Mouse (Mus musculus) intestine, embryonic 14.5 days (tissue): ENCODE measurements at regions not wholly inside any gene's neighbourhood (a gene's known extent, or its start where the extent isn't known, plus 50 kb on each side); places are given as distances from the start of the nearest gene placed in this dataset.

Experiments used
- ATAC-seq: fragments of 200-750 bp; cut with Nextera tagmentation; replicated peaks from 2 replicates; pipeline ENCODE4 v1.8.0; 2017; ENCODE audit warnings: low read depth, moderate number of reproducible peaks, moderate TSS enrichment, moderate library complexity; ENCODE audit not compliant: low FRiP score, low TSS enrichment
- DNase-seq: peaks from one replicate; pipeline ENCODE4 v3.0.0-alpha.2; 2018; ENCODE audit warnings: low spot score
- H3K27ac ChIP-seq: fragments of 300-500 bp; sonication (generic); 2 replicates; pipeline ENCODE4 v1.5.1; 2014; ENCODE audit warnings: low read depth, mild to moderate bottlenecking, control low read depth
- H3K27me3 ChIP-seq: fragments of 300-500 bp; sonication (generic); replicated peaks from 2 replicates; pipeline ENCODE4 v1.6.1; 2014; ENCODE audit warnings: low read length, control low read depth; ENCODE audit not compliant: control insufficient read depth, insufficient read depth
- H3K36me3 ChIP-seq: fragments of 300-500 bp; sonication (generic); 2 replicates; pipeline ENCODE4 v1.6.1; 2014; ENCODE audit warnings: low read length, control low read depth; ENCODE audit not compliant: control insufficient read depth, insufficient read depth
- H3K4me1 ChIP-seq: fragments of 300-500 bp; sonication (generic); replicated peaks from 2 replicates; pipeline ENCODE4 v1.6.1; 2014; ENCODE audit warnings: low read length, control low read depth, mixed read lengths; ENCODE audit not compliant: control insufficient read depth, insufficient read depth
- H3K4me2 ChIP-seq: fragments of 300-500 bp; sonication (generic); 2 replicates; pipeline ENCODE4 v1.6.1; 2014; ENCODE audit warnings: low read length
- H3K4me3 ChIP-seq: fragments of 300-500 bp; sonication (generic); 2 replicates; pipeline ENCODE4 v1.5.1; 2014; ENCODE audit warnings: low read depth, low read length, control low read depth, mixed read lengths
- H3K9ac ChIP-seq: fragments of 300-500 bp; sonication (generic); 2 replicates; pipeline ENCODE4 v1.6.1; 2014; ENCODE audit warnings: mild to moderate bottlenecking, low read length
- H3K9me3 ChIP-seq: fragments of 300-500 bp; sonication (generic); 2 replicates; pipeline ENCODE4 v1.6.1; 2016; ENCODE audit warnings: low read length, control low read depth; ENCODE audit not compliant: control insufficient read depth
- WGBS: fragments of 180-500 bp; shearing (Covaris S2); extraction: QIAGEN DNeasy Blood & Tissue Kit; methylation state at CpG from one replicate; pipeline ENCODE4 v1.1.7; 2014; 5-methylcytosine and 5-hydroxymethylcytosine counted together

GRCm38 (mm10) chr16:62506725-62507482 lies 279.7 kb downstream of the Nsun3 start:
- no peak overlapping the region for H3K4me2 ChIP-seq
- no peaks in the 10 kb centered on the region for H3K9me3 ChIP-seq
- H3K36me3 ChIP-seq: no peaks in the 10 kb centered on the region
- no peaks in the 10 kb centered on the region for H3K4me1 ChIP-seq
- H3K27ac ChIP-seq: no peak overlapping the region
- H3K9ac ChIP-seq: no peak overlapping the region
- ATAC-seq: no peak
- no peak for DNase-seq
- WGBS: 73% methylated on average over 2 of the region's 2 CpGs
- H3K27me3 ChIP-seq: no peaks in the 10 kb centered on the region
- H3K4me3 ChIP-seq: no peak overlapping the region

- H3K4me1 ChIP-seq: no peaks in the 10 kb centered on the region
- no peak for ATAC-seq
- H3K4me3 ChIP-seq: no peak overlapping the region
- H3K27ac ChIP-seq: no peak overlapping the region
- no peak overlapping the region for H3K4me2 ChIP-seq
- no peaks in the 10 kb centered on the region for H3K36me3 ChIP-seq
- DNase-seq: no peak
- H3K9ac ChIP-seq: no peak overlapping the region
- H3K27me3 ChIP-seq: no peaks in the 10 kb centered on the region
- WGBS: 61% methylated on average over 6 of the region's 6 CpGs
- H3K9me3 ChIP-seq: no peaks in the 10 kb centered on the region
These were observed 285.7 kb downstream of the Nsun3 start for GRCm38 (mm10) chr16:62500870-62501269.

- Histone ChIP-seq H3K4me1 (no peaks in the 10 kb centered on the region), H3K4me2 (no peak overlapping the region), H3K9me3 (no peaks in the 10 kb centered on the region), H3K36me3 (no peaks in the 10 kb centered on the region), H3K27me3 (no peaks in the 10 kb centered on the region), H3K27ac (no peak overlapping the region), H3K9ac (no peak overlapping the region), H3K4me3 (no peak overlapping the region)
- no peak for DNase-seq
- WGBS: 73% methylated on average over 6 of the region's 6 CpGs
- ATAC-seq: no peak
These were observed 286.3 kb downstream of the Nsun3 start for GRCm38 (mm10) chr16:62500334-62500733.

- 79% methylated on average over 5 of the region's 5 CpGs for WGBS
- Histone ChIP-seq H3K27ac (no peak overlapping the region), H3K36me3 (no peaks in the 10 kb centered on the region), H3K4me2 (no peak overlapping the region), H3K4me3 (no peak overlapping the region), H3K9me3 (no peaks in the 10 kb centered on the region), H3K27me3 (no peaks in the 10 kb centered on the region), H3K9ac (no peak overlapping the region), H3K4me1 (no peaks in the 10 kb centered on the region)
- DNase-seq: no peak
- ATAC-seq: no peak
These were observed 287.9 kb downstream of the Nsun3 start for GRCm38 (mm10) chr16:62498761-62499160.

- no peak overlapping the region for H3K4me3 ChIP-seq
- ATAC-seq (no peak), DNase-seq (no peak)
- no peak overlapping the region for H3K4me2 ChIP-seq
- H3K27me3 ChIP-seq: no peaks in the 10 kb centered on the region
- no peak overlapping the region for H3K27ac ChIP-seq
- 54% methylated on average over 9 of the region's 9 CpGs for WGBS
- no peaks in the 10 kb centered on the region for H3K9me3 ChIP-seq
- H3K36me3 ChIP-seq: no peaks in the 10 kb centered on the region
- H3K9ac ChIP-seq: no peak overlapping the region
- no peaks in the 10 kb centered on the region for H3K4me1 ChIP-seq
These were observed 289.9 kb downstream of the Nsun3 start for GRCm38 (mm10) chr16:62496697-62497096.

GRCm38 (mm10) chr16:62470133-62470532 lies 316.5 kb downstream of the Nsun3 start:
- 89% methylated on average over 2 of the region's 2 CpGs for WGBS
- Histone ChIP-seq H3K27ac (no peak overlapping the region), H3K4me2 (no peak overlapping the region), H3K36me3 (no peaks in the 10 kb centered on the region), H3K27me3 (no peaks in the 10 kb centered on the region), H3K4me1 (no peaks in the 10 kb centered on the region), H3K9me3 (no peaks in the 10 kb centered on the region), H3K9ac (no peak overlapping the region), H3K4me3 (no peak overlapping the region)
- DNase-seq (no peak), ATAC-seq (no peak)

- no peak for DNase-seq
- no peak overlapping the region for H3K9ac ChIP-seq
- H3K27me3 ChIP-seq: no peaks in the 10 kb centered on the region
- no peak overlapping the region for H3K4me3 ChIP-seq
- WGBS: 62% methylated on average over 3 of the region's 3 CpGs
- H3K4me1 ChIP-seq: no peaks in the 10 kb centered on the region
- H3K4me2 ChIP-seq: no peak overlapping the region
- H3K9me3 ChIP-seq: no peaks in the 10 kb centered on the region
- no peaks in the 10 kb centered on the region for H3K36me3 ChIP-seq
- H3K27ac ChIP-seq: no peak overlapping the region
- no peak for ATAC-seq
These were observed 317.3 kb downstream of the Nsun3 start for GRCm38 (mm10) chr16:62469286-62469685.

- Histone ChIP-seq H3K27me3 (no peaks in the 10 kb centered on the region), H3K4me2 (no peak overlapping the region), H3K27ac (no peak overlapping the region), H3K9ac (no peak overlapping the region), H3K9me3 (no peaks in the 10 kb centered on the region), H3K4me1 (no peaks in the 10 kb centered on the region), H3K4me3 (no peak overlapping the region), H3K36me3 (no peaks in the 10 kb centered on the region)
- DNase-seq (no peak), ATAC-seq (no peak)
- 54% methylated on average over 3 of the region's 3 CpGs for WGBS
These were observed 317.8 kb downstream of the Nsun3 start for GRCm38 (mm10) chr16:62468846-62469245.

GRCm38 (mm10) chr16:62459949-62460551 lies 326.6 kb downstream of the Nsun3 start:
- Histone ChIP-seq H3K27me3 (no peaks in the 10 kb centered on the region), H3K9me3 (no peaks in the 10 kb centered on the region), H3K27ac (no peak overlapping the region), H3K4me3 (no peak overlapping the region), H3K4me2 (no peak overlapping the region), H3K9ac (no peak overlapping the region), H3K4me1 (no peaks in the 10 kb centered on the region), H3K36me3 (no peaks in the 10 kb centered on the region)
- ATAC-seq: no peak
- WGBS: 30% methylated on average over 4 of the region's 4 CpGs
- no peak for DNase-seq
